Mouse (Mus musculus) forebrain, embryonic 11.5 days (tissue): ENCODE results near the gene Cysltr1. TPM values are rescaled to one million over a fixed set of nuclear protein-coding genes. Genes with fewer than 3 reads are reported as not detected.

ENCODE experiments used
- ATAC-seq: fragments of 200-750 bp; cut with Nextera tagmentation; replicated peaks from 2 replicates; pipeline ENCODE4 v1.8.0; 2017; ENCODE audit warnings: moderate TSS enrichment; ENCODE audit not compliant: low FRiP score
- DNase-seq: peaks from one replicate; pipeline ENCODE4 v3.0.0-alpha.2; 2017; ENCODE audit warnings: low spot score
- H3K27ac ChIP-seq: fragments of 300-500 bp; sonication (generic); 2 replicates; pipeline ENCODE4 v1.5.1; 2014; ENCODE audit warnings: low read depth, low read length
- H3K27me3 ChIP-seq: fragments of 300-500 bp; sonication (generic); 2 replicates; pipeline ENCODE4 v1.6.1; 2014; ENCODE audit warnings: mild to moderate bottlenecking, low read length, mixed read lengths; ENCODE audit not compliant: control insufficient read depth, insufficient read depth
- H3K36me3 ChIP-seq: fragments of 300-500 bp; sonication (generic); 2 replicates; pipeline ENCODE4 v1.6.1; 2014; ENCODE audit warnings: mild to moderate bottlenecking, low read length, moderate library complexity, mixed read lengths; ENCODE audit not compliant: control insufficient read depth, insufficient read depth
- H3K4me1 ChIP-seq: fragments of 300-500 bp; sonication (generic); replicated peaks from 2 replicates; pipeline ENCODE4 v1.6.1; 2014; ENCODE audit warnings: low read length, mixed read lengths; ENCODE audit not compliant: control insufficient read depth, insufficient read depth
- H3K4me2 ChIP-seq: fragments of 300-500 bp; sonication (generic); 2 replicates; pipeline ENCODE4 v1.6.1; 2014; ENCODE audit warnings: low read depth, mild to moderate bottlenecking, low read length, moderate library complexity, mixed read lengths; ENCODE audit not compliant: severe bottlenecking
- H3K4me3 ChIP-seq: fragments of 300-500 bp; sonication (generic); 2 replicates; pipeline ENCODE4 v1.5.1; 2014; ENCODE audit warnings: low read depth, low read length
- H3K9ac ChIP-seq: fragments of 300-500 bp; sonication (generic); 2 replicates; pipeline ENCODE4 v1.6.1; 2014; ENCODE audit warnings: low read length
- H3K9me3 ChIP-seq: fragments of 300-500 bp; sonication (generic); 2 replicates; pipeline ENCODE4 v1.6.1; 2016; ENCODE audit warnings: low read length, mixed read lengths; ENCODE audit not compliant: control insufficient read depth
- WGBS: fragments of 180-500 bp; shearing (Covaris S2); extraction: QIAGEN DNeasy Blood & Tissue Kit; methylation state at CpG from one replicate; pipeline ENCODE4 v1.1.7; 2014; 5-methylcytosine and 5-hydroxymethylcytosine counted together
- polyA plus RNA-seq: library from polyadenylated mRNA; unstranded; fragments of >200 nt; fragmentation: Nextera tagmentation; extraction: Ambion mirVana; gene quantifications from 2 replicates; pipeline ENCODE4 v1.2.1, GENCODE M21; 2014

The Cysltr1 gene
- polyA plus RNA-seq: 0.21 TPM in 1 of 2 replicates, not detected in the other

- ATAC-seq (no peak), DNase-seq (no peak)
- H3K4me1 ChIP-seq: no peaks in the 10 kb centered on the region
- H3K4me3 ChIP-seq: no peak within 1 kb of the TSS
- H3K27me3 ChIP-seq: no peaks in the 10 kb centered on the region; the same call in 1 of the 2 replicates
- H3K9me3 ChIP-seq: no peaks in the 10 kb centered on the region
- WGBS: 35% methylated on average over 6 of the region's 6 CpGs
- no peak within 1 kb of the TSS for H3K27ac ChIP-seq
- H3K36me3 ChIP-seq: no peaks in the 10 kb centered on the region
- no peak within 1 kb of the TSS for H3K4me2 ChIP-seq
- H3K9ac ChIP-seq: no peak within 1 kb of the TSS
Observed at GRCm38 (mm10) chrX:106603386-106603785, at the start of gene Cysltr1. Gene Cysltr1 (minus strand): TSS chrX:106603679.

GRCm38 (mm10) chrX:106634799-106635541 is 31.5 kb upstream of the Cysltr1 start:
- Histone ChIP-seq H3K9ac (no peak overlapping the region), H3K4me3 (no peak overlapping the region), H3K9me3 (no peaks in the 10 kb centered on the region), H3K4me2 (no peak overlapping the region), H3K36me3 (no peaks in the 10 kb centered on the region), H3K4me1 (no peaks in the 10 kb centered on the region), H3K27ac (no peak overlapping the region), H3K27me3 (no peaks in the 10 kb centered on the region)
- WGBS: 88% methylated on average over 3 of the region's 3 CpGs
- DNase-seq: no peak
- ATAC-seq: no peak

GRCm38 (mm10) chrX:106633543-106633942 is 30.1 kb upstream of the Cysltr1 start:
- Histone ChIP-seq H3K27me3 (no peaks in the 10 kb centered on the region), H3K9me3 (no peaks in the 10 kb centered on the region), H3K4me1 (no peaks in the 10 kb centered on the region), H3K36me3 (no peaks in the 10 kb centered on the region), H3K4me3 (no peak overlapping the region), H3K4me2 (no peak overlapping the region), H3K9ac (no peak overlapping the region), H3K27ac (no peak overlapping the region)
- DNase-seq (no peak), ATAC-seq (no peak)

GRCm38 (mm10) chrX:106628514-106628913 is 25.0 kb upstream of the Cysltr1 start:
- 67% methylated on average over 1 of the region's 1 CpGs for whole genome bisulfite sequencing
- ATAC-seq: no peak

GRCm38 (mm10) chrX:106623667-106624066 is 20.2 kb upstream of the Cysltr1 start:
- no peak overlapping the region for H3K4me2 ChIP-seq
- H3K4me3 ChIP-seq: no peak overlapping the region
- H3K9ac ChIP-seq: no peak overlapping the region
- 75% methylated on average over 3 of the region's 3 CpGs for WGBS
- no peak for DNase-seq
- no peaks in the 10 kb centered on the region for H3K9me3 ChIP-seq
- ATAC-seq: no peak
- H3K27me3 ChIP-seq: no peaks in the 10 kb centered on the region
- no peak overlapping the region for H3K27ac ChIP-seq
- H3K4me1 ChIP-seq: no peaks in the 10 kb centered on the region
- no peaks in the 10 kb centered on the region for H3K36me3 ChIP-seq

More at GRCm38 (mm10) chrX:106628514-106628913, 25.0 kb upstream of the Cysltr1 start:
- Histone ChIP-seq H3K27ac (no peak overlapping the region), H3K36me3 (no peaks in the 10 kb centered on the region), H3K4me1 (no peaks in the 10 kb centered on the region), H3K9me3 (no peaks in the 10 kb centered on the region), H3K4me3 (no peak overlapping the region), H3K4me2 (no peak overlapping the region), H3K9ac (no peak overlapping the region), H3K27me3 (no peaks in the 10 kb centered on the region)
- no peak for DNase-seq

- H3K4me3 ChIP-seq: no peak overlapping the region
- no peaks in the 10 kb centered on the region for H3K9me3 ChIP-seq
- H3K27ac ChIP-seq: no peak overlapping the region
- H3K36me3 ChIP-seq: no peaks in the 10 kb centered on the region
- H3K27me3 ChIP-seq: no peaks in the 10 kb centered on the region
- DNase-seq (no peak), ATAC-seq (no peak)
- H3K9ac ChIP-seq: no peak overlapping the region
- no peak overlapping the region for H3K4me2 ChIP-seq
- H3K4me1 ChIP-seq: no peaks in the 10 kb centered on the region
- WGBS: 70% methylated on average over 1 of the region's 1 CpGs
Observed at GRCm38 (mm10) chrX:106622512-106622911, 19.0 kb upstream of the Cysltr1 start.

GRCm38 (mm10) chrX:106602574-106603258 is 763 bp downstream of the Cysltr1 start:
- Histone ChIP-seq H3K36me3 (no peaks in the 10 kb centered on the region), H3K27me3 (no peaks in the 10 kb centered on the region; the same call in 1 of the 2 replicates), H3K4me2 (no peak overlapping the region), H3K4me1 (no peaks in the 10 kb centered on the region), H3K9me3 (no peaks in the 10 kb centered on the region), H3K27ac (no peak overlapping the region), H3K4me3 (no peak overlapping the region), H3K9ac (no peak overlapping the region)
- DNase-seq (no peak), ATAC-seq (no peak)
- WGBS: 13% methylated on average over 9 of the region's 9 CpGs

GRCm38 (mm10) chrX:106595904-106596303 is 7.6 kb downstream of the Cysltr1 start:
- H3K4me3 ChIP-seq: no peak overlapping the region
- no peaks in the 10 kb centered on the region for H3K36me3 ChIP-seq
- H3K27me3 ChIP-seq: no peaks in the 10 kb centered on the region; the same call in 1 of the 2 replicates
- H3K4me1 ChIP-seq: no peaks in the 10 kb centered on the region
- DNase-seq (no peak), ATAC-seq (no peak)
- 79% methylated on average over 1 of the region's 1 CpGs for WGBS
- no peak overlapping the region for H3K9ac ChIP-seq
- H3K27ac ChIP-seq: no peak overlapping the region
- no peak overlapping the region for H3K4me2 ChIP-seq
- no peaks in the 10 kb centered on the region for H3K9me3 ChIP-seq
